Mouse (Mus musculus): ENCODE measurements around the gene Mesp1.
"Not testable (repeated sequence)": the region's sequence is repeated elsewhere in the genome, so short reads cannot be mapped to it uniquely, and the experiment has no call there.

Mesp1 gene

GRCm38 (mm10) chr7:79792635-79793421, 760 bp downstream of the Mesp1 start:
- no peak for DNase-seq (ENCODE audit: low read depth, low spot score)

DNA sequence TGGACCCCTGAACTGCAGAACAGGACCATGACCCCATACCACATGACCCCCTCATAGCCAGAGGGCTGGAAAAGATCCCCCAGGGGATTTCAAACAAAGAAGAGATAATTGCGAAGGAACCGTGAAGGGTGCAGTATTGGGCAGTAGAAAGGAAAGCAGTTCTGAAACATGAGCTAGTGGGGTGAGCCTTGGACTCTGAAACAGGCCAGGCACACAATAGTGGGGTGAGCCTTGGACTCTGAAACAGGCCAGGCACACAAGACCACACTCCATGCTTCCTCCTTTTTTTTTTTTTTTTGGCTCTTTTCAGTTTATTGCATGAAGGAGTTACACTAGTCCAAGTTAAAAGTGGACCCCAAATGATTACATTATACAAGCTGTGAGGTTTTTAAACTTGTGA, 3.8 kb downstream of the Mesp1 start:
- DNase-seq (ENCODE audit: low read depth, low spot score) = not testable (repeated sequence)

DNA sequence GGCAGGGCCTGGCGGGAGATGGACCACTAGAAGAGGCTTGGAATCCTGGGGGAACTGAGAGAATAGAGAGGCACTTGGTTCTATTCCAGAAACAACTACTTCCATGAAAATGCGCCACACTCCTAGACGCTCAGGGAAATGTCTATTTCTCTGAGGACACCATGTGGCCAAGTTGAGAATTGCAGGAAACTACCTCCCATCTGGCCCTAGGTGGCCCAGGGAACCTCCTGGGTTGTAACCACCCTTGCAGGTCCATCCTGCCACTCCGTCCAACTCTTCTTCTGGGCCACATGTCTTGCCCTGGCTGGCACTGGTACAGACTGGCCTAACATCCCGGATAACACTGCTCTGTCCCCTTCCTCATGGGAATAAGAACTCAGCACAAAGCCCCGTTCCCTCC, 7.3 kb downstream of the Mesp1 start:
- peak; percentile 37 for DNase-seq (ENCODE audit: low read depth, low spot score)

GRCm38 (mm10) chr7:79782516-79782855, 11.1 kb downstream of the Mesp1 start:
- no peak for DNase-seq (ENCODE audit: low read depth, low spot score)

GRCm38 (mm10) chr7:79781826-79782515, 11.6 kb downstream of the Mesp1 start:
- DNase-seq (ENCODE audit: low read depth, low spot score) = no peak

- DNase-seq (ENCODE audit: low read depth, low spot score) = peak; percentile 66
These were observed 12.7 kb downstream of the Mesp1 start for GRCm38 (mm10) chr7:79780647-79781626.

DNA sequence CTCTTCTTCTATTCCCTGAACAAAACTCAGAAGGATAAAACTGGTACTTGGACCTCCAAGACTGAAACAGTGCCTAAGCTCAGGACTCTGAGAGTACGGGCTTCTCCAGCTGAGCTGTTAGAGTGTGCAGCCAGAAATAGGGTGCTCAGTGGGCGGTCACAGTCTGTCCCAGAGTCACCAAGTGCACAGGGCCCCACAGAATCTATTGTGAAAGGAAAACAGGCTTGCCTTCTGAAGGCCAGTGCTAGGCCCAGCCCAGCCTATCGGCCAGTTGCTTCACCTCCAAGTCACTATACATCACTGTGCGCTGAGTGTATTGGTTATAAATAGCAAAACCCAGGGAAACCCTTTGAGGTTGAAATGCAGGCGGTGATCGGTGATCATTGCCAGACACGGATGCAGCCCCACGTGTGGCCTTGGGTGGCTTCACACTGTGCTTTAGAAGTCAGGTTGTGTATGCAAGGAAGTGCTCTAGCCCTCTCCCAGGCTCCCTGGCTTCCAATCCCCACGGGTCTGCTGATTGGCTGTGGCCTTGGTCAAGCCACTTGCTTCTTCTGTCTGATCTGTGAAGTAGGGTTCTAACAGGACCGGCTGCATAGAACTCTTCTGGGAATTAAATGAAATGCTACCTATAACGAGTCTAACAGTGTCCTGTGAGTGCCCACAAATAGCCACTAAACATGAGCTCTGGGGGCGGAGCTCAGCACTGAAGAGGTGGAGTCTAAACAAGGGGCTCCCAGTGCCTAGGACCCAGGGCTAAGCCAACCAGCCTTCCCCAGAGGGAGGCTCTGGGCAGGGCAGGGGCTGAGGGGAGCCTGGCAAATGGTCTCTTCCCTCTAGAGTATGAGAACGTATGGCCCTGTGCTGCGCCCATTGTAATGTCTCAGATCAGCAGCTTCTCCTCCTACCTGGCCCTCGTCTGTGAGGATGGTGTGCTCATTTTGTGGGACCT, 21.8 kb downstream of the Mesp1 start:
- no peak for DNase-seq (ENCODE audit: low read depth, low spot score)

GRCm38 (mm10) chr7:79769664-79770063, 23.9 kb downstream of the Mesp1 start:
- DNase-seq (ENCODE audit: low read depth, low spot score) = no peak

DNA sequence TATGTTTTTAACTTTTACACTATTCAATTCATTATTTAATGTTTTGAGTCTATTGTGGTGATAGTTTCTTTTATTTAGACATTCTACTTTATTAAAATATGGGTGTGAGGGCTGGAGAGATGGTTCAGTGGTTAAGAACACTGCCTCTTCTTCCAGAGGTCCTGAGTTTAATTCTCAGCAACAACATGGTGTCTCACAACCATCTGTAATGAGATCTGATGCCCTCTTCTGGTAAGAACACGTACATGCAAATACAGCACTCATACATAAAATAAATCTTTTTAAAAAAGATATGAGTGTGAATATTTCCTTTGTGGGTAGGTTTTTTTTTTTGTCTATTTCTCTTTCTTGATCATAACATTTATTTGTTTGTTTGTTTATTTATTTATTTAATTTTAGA, 27.6 kb downstream of the Mesp1 start:
- DNase-seq (ENCODE audit: low read depth, low spot score) = no peak

DNA sequence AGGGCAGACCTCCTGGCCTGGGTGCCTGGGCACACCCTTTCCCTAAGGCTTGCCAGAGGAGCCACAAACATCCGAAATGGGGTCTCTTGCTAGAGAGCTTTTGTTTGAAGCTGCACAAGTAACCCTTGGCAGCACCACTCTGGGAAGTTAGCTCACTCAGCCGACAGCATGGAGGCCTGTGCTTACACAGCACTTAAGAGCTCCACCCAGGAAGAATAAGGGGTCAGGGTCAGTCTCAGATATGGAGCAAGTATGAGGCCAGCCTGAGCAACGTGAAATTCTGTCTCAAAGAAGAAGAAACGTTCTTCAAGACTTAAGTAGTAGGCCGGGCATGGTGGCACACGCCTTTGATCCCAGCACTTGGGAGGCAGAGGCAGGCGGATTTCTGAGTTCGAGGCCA, 31.5 kb downstream of the Mesp1 start:
- no peak for DNase-seq (ENCODE audit: low read depth, low spot score)

GRCm38 (mm10) chr7:79761124-79761876, 32.3 kb downstream of the Mesp1 start:
- DNase-seq (ENCODE audit: low read depth, low spot score) = no peak

DNA sequence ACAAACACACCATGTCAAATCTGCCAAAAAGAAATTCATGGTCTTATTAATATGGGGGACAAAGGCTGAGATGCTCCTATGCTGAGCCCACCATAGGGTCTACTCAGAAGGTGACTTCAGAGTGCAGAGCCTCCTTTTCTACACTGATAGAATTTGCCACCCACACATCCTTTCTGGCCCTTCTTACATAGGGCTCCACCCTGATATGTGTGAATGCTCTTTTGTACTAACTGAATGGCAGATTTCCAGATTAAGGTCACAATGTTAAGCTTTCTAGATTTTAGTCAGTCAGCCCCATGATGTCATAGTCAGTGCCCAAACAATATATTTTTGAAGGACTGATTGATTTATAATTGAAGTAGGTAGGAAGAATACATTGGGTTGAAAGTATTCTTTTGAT, 33.8 kb downstream of the Mesp1 start:
- DNase-seq (ENCODE audit: low read depth, low spot score) = no peak

GRCm38 (mm10) chr7:79758176-79758575, 35.4 kb downstream of the Mesp1 start:
- no peak for DNase-seq (ENCODE audit: low read depth, low spot score)

DNA sequence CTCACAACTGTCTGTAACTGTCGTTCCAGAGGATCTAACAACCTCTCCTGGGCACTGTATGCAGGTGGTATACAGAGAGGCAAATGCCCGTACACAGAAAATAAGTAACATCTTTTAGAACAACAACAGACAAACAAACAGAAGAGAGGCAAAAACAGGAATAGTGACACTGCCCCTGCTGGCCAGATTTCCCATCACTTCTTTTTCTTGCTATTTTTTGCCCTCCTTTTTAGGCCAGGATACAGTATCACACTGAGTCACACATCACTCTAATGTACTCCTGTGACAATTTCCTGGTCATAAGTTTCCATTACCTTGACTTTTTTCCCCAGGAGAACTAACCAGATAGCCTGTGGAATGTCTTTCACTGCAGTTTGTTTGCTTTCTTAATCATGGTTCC, 37.3 kb downstream of the Mesp1 start:
- no peak for DNase-seq (ENCODE audit: low read depth, low spot score)

- DNase-seq (ENCODE audit: low read depth, low spot score) = no peak
These were observed 44.1 kb downstream of the Mesp1 start for GRCm38 (mm10) chr7:79749511-79749910.

- DNase-seq (ENCODE audit: low read depth, low spot score) = no peak
These were observed 45.9 kb downstream of the Mesp1 start for GRCm38 (mm10) chr7:79747659-79748058.

- no peak for DNase-seq (ENCODE audit: low read depth, low spot score)
These were observed 49.0 kb downstream of the Mesp1 start for GRCm38 (mm10) chr7:79744585-79744984.

DNA sequence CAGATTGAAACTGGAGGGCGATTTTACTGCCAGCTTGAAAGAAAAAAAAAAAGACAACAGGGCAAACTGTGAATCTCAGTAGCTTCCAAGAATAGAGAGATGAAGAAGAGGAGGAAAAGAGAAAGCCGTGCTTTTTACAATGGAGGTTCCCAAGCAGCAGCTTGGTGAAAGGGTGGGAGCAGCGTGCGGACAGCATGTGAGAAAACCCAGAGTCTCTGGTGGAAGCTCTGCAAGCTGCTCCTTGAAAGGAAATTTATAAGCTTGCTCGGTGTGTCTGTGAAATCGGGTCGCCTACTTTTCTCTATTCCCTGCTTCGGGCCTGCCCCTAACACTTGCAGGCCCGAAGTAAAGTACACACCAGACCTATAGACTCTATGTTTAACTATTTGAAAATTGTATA, 49.5 kb downstream of the Mesp1 start:
- DNase-seq (ENCODE audit: low read depth, low spot score) = no peak

DNA sequence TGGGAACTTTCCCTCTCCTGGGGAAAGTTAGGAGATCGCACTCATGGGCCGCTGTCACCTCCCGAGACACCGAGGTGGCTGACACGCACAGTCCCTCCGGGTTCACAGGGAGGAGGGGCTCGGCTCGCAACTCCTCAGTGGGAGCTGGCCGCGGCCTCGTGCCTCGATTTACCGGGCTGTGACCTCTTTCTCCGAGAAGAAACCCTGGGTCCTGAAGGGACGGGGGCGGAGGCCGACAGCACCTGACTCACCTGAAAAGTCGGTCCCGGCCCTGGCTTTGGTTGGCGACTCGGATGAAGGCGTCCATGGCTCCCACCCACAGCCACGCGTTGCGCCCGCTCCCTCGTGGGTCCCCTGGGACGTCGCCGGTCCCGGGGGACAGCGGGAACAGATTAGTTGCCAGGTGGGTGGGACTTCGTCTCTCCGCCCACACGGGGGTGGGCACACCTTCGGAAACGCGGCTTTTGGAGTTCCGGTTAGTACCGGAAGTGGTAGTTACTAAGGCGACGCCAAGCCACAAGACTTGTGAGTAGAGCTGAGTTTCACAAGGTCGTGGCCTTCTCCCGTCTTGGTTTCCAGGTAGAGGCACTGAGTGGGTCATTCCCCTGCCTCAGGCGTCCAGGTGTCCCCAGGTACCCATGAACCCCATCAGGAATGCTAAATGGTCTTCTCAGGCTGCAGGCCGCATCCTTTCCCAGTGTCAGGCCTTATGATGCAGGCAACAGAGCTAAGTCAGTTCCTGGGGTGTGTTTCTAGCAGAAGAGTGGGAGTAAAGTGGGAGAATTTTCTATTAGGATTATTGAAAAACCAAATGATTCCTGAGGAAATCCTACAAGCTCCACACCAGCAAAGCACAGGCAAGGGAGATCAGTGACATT, 50.7 kb downstream of the Mesp1 start, which contains the start of the genes Pex11a and Wdr93:
Gene Pex11a, minus strand, starts transcription at position 473 of the 878 bp plus-strand sequence.
Gene Wdr93, plus strand, starts transcription at position 505 of the 878 bp plus-strand sequence.
- DNase-seq (ENCODE audit: low read depth, low spot score) = peak; percentile 76

Measured in skeletal muscle tissue, adult 2 months (tissue).